Mouse (Mus musculus): ENCODE data around the gene Kif5a.

The Kif5a gene

GRCm38 (mm10) chr10:127176228-127176627, 86.9 kb downstream of the Kif5a start:
- no peak for DNase-seq (ENCODE audit: inconsistent ontology term)
